Mouse (Mus musculus) heart, embryonic 16.5 days (tissue): Measurements from ENCODE around the gene Tmem237. TPM values are rescaled to one million over a fixed set of nuclear protein-coding genes. Genes with fewer than 3 reads are reported as not detected.

Experiments
- ATAC-seq: fragments of 200-750 bp; cut with Nextera tagmentation; replicated peaks from 2 replicates; pipeline ENCODE4 v1.8.0; 2017; ENCODE audit warnings: moderate number of reproducible peaks; ENCODE audit not compliant: insufficient read depth, low FRiP score; ENCODE audit errors: extremely low read depth
- H3K27ac ChIP-seq: fragments of 300-500 bp; sonication (generic); 2 replicates; pipeline ENCODE4 v1.5.1; 2014; ENCODE audit warnings: mild to moderate bottlenecking, low read length, control low read depth, moderate library complexity
- H3K27me3 ChIP-seq: fragments of 300-500 bp; sonication (generic); 2 replicates; pipeline ENCODE4 v1.6.1; 2014; ENCODE audit warnings: low read length, mixed read lengths; ENCODE audit not compliant: control insufficient read depth, insufficient read depth
- H3K36me3 ChIP-seq: fragments of 300-500 bp; sonication (generic); 2 replicates; pipeline ENCODE4 v1.6.1; 2014; ENCODE audit not compliant: control insufficient read depth, insufficient read depth
- H3K4me1 ChIP-seq: fragments of 300-500 bp; sonication (generic); 2 replicates; pipeline ENCODE4 v1.6.1; 2014; ENCODE audit warnings: low read length, mixed read lengths; ENCODE audit not compliant: control insufficient read depth, insufficient read depth
- H3K4me2 ChIP-seq: fragments of 300-500 bp; sonication (generic); 2 replicates; pipeline ENCODE4 v1.6.1; 2014; ENCODE audit warnings: low read depth, mild to moderate bottlenecking, control low read depth, low read length
- H3K4me3 ChIP-seq: fragments of 300-500 bp; sonication (generic); 2 replicates; pipeline ENCODE4 v1.5.1; 2014; ENCODE audit warnings: mild to moderate bottlenecking, control low read depth, low read length
- H3K9ac ChIP-seq: fragments of 300-500 bp; sonication (generic); 2 replicates; pipeline ENCODE4 v1.6.1; 2014; ENCODE audit warnings: low read length, control low read depth
- H3K9me3 ChIP-seq: fragments of 300-500 bp; sonication (generic); replicated peaks from 2 replicates; pipeline ENCODE4 v1.6.1; 2016; ENCODE audit warnings: low read length; ENCODE audit not compliant: control insufficient read depth
- WGBS: fragments of 180-500 bp; shearing (Covaris S2); extraction: QIAGEN DNeasy Blood & Tissue Kit; methylation state at CpG from one replicate; pipeline ENCODE4 v1.1.7; 2014; 5-methylcytosine and 5-hydroxymethylcytosine counted together
- polyA plus RNA-seq: library from polyadenylated mRNA; unstranded; fragments of >200 nt; fragmentation: Nextera tagmentation; extraction: Ambion mirVana; gene quantifications from 2 replicates; pipeline ENCODE4 v1.2.1, GENCODE M21; 2015

Tmem237 gene
- polyA plus RNA-seq, 1 experiment from 2014 or later = 15.4 TPM

GRCm38 (mm10) chr1:59161396-59161795, 41.2 kb upstream of the Tmem237 start:
- WGBS = 89% methylated on average over 6 of the region's 6 CpGs
- no peak for ATAC-seq
- no peak overlapping the region for H3K4me3 ChIP-seq
- no peaks in the 10 kb centered on the region for H3K9me3 ChIP-seq
- H3K27ac ChIP-seq = no peak overlapping the region
- H3K9ac ChIP-seq = no peak overlapping the region
- H3K4me1 ChIP-seq = no peaks in the 10 kb centered on the region
- H3K27me3 ChIP-seq = no peaks in the 10 kb centered on the region
- 0 out of 2 replicates have a peak, but pooled peaks cover 6% of the 10 kb centered on the region for H3K36me3 ChIP-seq
- no peak overlapping the region for H3K4me2 ChIP-seq

GRCm38 (mm10) chr1:59160871-59161270, 40.7 kb upstream of the Tmem237 start:
- no peak overlapping the region for H3K4me2 ChIP-seq
- WGBS = 88% methylated on average over 6 of the region's 6 CpGs
- H3K9me3 ChIP-seq = no peaks in the 10 kb centered on the region
- H3K27me3 ChIP-seq = no peaks in the 10 kb centered on the region
- no peak overlapping the region for H3K4me3 ChIP-seq
- no peak overlapping the region for H3K27ac ChIP-seq
- 0 out of 2 replicates have a peak, but pooled peaks cover 6% of the 10 kb centered on the region for H3K36me3 ChIP-seq
- H3K4me1 ChIP-seq = no peaks in the 10 kb centered on the region
- no peak for ATAC-seq
- H3K9ac ChIP-seq = no peak overlapping the region

- no peak overlapping the region for H3K9ac ChIP-seq
- no peak overlapping the region for H3K27ac ChIP-seq
- H3K36me3 ChIP-seq = 0 out of 2 replicates have a peak, but pooled peaks cover 6% of the 10 kb centered on the region
- no peak overlapping the region for H3K4me2 ChIP-seq
- no peak for ATAC-seq
- no peaks in the 10 kb centered on the region for H3K4me1 ChIP-seq
- H3K27me3 ChIP-seq = no peaks in the 10 kb centered on the region
- 89% methylated on average over 3 of the region's 3 CpGs for WGBS
- no peak overlapping the region for H3K4me3 ChIP-seq
- H3K9me3 ChIP-seq = no peaks in the 10 kb centered on the region
These were observed 38.9 kb upstream of the Tmem237 start for GRCm38 (mm10) chr1:59159136-59159535.

- Histone ChIP-seq H3K4me1 (no peaks in the 10 kb centered on the region), H3K9ac (no peak overlapping the region), H3K9me3 (no peaks in the 10 kb centered on the region), H3K27ac (no peak overlapping the region), H3K27me3 (no peaks in the 10 kb centered on the region), H3K4me3 (no peak overlapping the region), H3K36me3 (0 out of 2 replicates have a peak, but pooled peaks cover 3% of the 10 kb centered on the region), H3K4me2 (no peak overlapping the region)
- no peak for ATAC-seq
- WGBS = 80% methylated on average over 7 of the region's 7 CpGs
These were observed 38.3 kb upstream of the Tmem237 start for GRCm38 (mm10) chr1:59158498-59158897.

- H3K9ac ChIP-seq = no peak overlapping the region
- H3K4me1 ChIP-seq = no peaks in the 10 kb centered on the region
- H3K36me3 ChIP-seq = no peaks in the 10 kb centered on the region
- no peak overlapping the region for H3K27ac ChIP-seq
- H3K4me2 ChIP-seq = no peak overlapping the region
- ATAC-seq = no peak
- no peaks in the 10 kb centered on the region for H3K9me3 ChIP-seq
- no peak overlapping the region for H3K4me3 ChIP-seq
- no peaks in the 10 kb centered on the region for H3K27me3 ChIP-seq
- 78% methylated on average over 4 of the region's 4 CpGs for WGBS
These were observed 37.6 kb upstream of the Tmem237 start for GRCm38 (mm10) chr1:59157846-59158245.

- H3K4me2 ChIP-seq = no peak overlapping the region
- H3K4me3 ChIP-seq = no peak overlapping the region
- no peaks in the 10 kb centered on the region for H3K27me3 ChIP-seq
- no peak overlapping the region for H3K27ac ChIP-seq
- H3K9me3 ChIP-seq = no peaks in the 10 kb centered on the region
- no peaks in the 10 kb centered on the region for H3K36me3 ChIP-seq
- H3K4me1 ChIP-seq = no peaks in the 10 kb centered on the region
- ATAC-seq = no peak
- no peak overlapping the region for H3K9ac ChIP-seq
- WGBS = 73% methylated on average over 4 of the region's 4 CpGs
These were observed 32.1 kb upstream of the Tmem237 start for GRCm38 (mm10) chr1:59152346-59152745.

GRCm38 (mm10) chr1:59150542-59150941, 30.3 kb upstream of the Tmem237 start:
- Histone ChIP-seq H3K9me3 (no peaks in the 10 kb centered on the region), H3K9ac (no peak overlapping the region), H3K4me3 (no peak overlapping the region), H3K4me1 (no peaks in the 10 kb centered on the region), H3K27ac (no peak overlapping the region; the same call in 1 of the 2 replicates), H3K27me3 (no peaks in the 10 kb centered on the region), H3K36me3 (no peaks in the 10 kb centered on the region), H3K4me2 (no peak overlapping the region)
- 66% methylated on average over 5 of the region's 5 CpGs for WGBS
- ATAC-seq = no peak; the same call in 1 of the 2 replicates

- no peak overlapping the region for H3K4me2 ChIP-seq
- H3K27me3 ChIP-seq = no peaks in the 10 kb centered on the region
- H3K4me1 ChIP-seq = no peaks in the 10 kb centered on the region
- H3K9ac ChIP-seq = no peak overlapping the region
- H3K36me3 ChIP-seq = no peaks in the 10 kb centered on the region
- no peak overlapping the region for H3K4me3 ChIP-seq
- peaks cover 3% of the 10 kb centered on the region; the same call in 1 of the 2 replicates for H3K9me3 ChIP-seq
- ATAC-seq = no peak
- H3K27ac ChIP-seq = no peak overlapping the region
- 76% methylated on average over 10 of the region's 10 CpGs for WGBS
These were observed 24.3 kb upstream of the Tmem237 start for GRCm38 (mm10) chr1:59144543-59144942.

- peaks cover 3% of the 10 kb centered on the region; the same call in 1 of the 2 replicates for H3K9me3 ChIP-seq
- no peak overlapping the region for H3K4me2 ChIP-seq
- H3K4me3 ChIP-seq = no peak overlapping the region
- H3K36me3 ChIP-seq = no peaks in the 10 kb centered on the region
- no peaks in the 10 kb centered on the region for H3K4me1 ChIP-seq
- no peak overlapping the region for H3K27ac ChIP-seq
- ATAC-seq = no peak
- no peaks in the 10 kb centered on the region for H3K27me3 ChIP-seq
- no peak overlapping the region for H3K9ac ChIP-seq
These were observed 22.6 kb upstream of the Tmem237 start for GRCm38 (mm10) chr1:59142809-59143208.
